Mouse (Mus musculus) intestine, postnatal 0 days (tissue): ENCODE measurements around the gene Egfr. TPM values are rescaled to one million over a fixed set of nuclear protein-coding genes. Genes with fewer than 3 reads are reported as not detected.

Experiments
- ATAC-seq: fragments of 200-750 bp; cut with Nextera tagmentation; 2 replicates; pipeline ENCODE4 v1.8.0; 2017; ENCODE audit warnings: mild to moderate bottlenecking, moderate TSS enrichment, moderate library complexity
- H3K27ac ChIP-seq: fragments of 300-500 bp; sonication (generic); 2 replicates; pipeline ENCODE4 v1.5.1; 2014; ENCODE audit warnings: mild to moderate bottlenecking, low read depth, low read length, moderate library complexity
- H3K27me3 ChIP-seq: fragments of 300-500 bp; sonication (generic); replicated peaks from 2 replicates; pipeline ENCODE4 v1.6.1; 2014; ENCODE audit warnings: low read length, mixed read lengths; ENCODE audit not compliant: control insufficient read depth, insufficient read depth
- H3K36me3 ChIP-seq: fragments of 300-500 bp; sonication (generic); 2 replicates; pipeline ENCODE4 v1.6.1; 2014; ENCODE audit warnings: mild to moderate bottlenecking, moderate library complexity; ENCODE audit not compliant: control insufficient read depth, insufficient read depth
- H3K4me1 ChIP-seq: fragments of 300-500 bp; sonication (generic); replicated peaks from 2 replicates; pipeline ENCODE4 v1.6.1; 2014; ENCODE audit warnings: antibody characterized with exemption, low read length, mixed read lengths; ENCODE audit not compliant: control insufficient read depth, insufficient read depth
- H3K4me2 ChIP-seq: fragments of 300-500 bp; sonication (generic); replicated peaks from 2 replicates; pipeline ENCODE4 v1.6.1; 2014; ENCODE audit warnings: low read depth, mild to moderate bottlenecking, moderate library complexity
- H3K4me3 ChIP-seq: fragments of 300-500 bp; sonication (generic); 2 replicates; pipeline ENCODE4 v1.5.1; 2014; ENCODE audit warnings: low read depth, low read length
- H3K9ac ChIP-seq: fragments of 300-500 bp; sonication (generic); 2 replicates; pipeline ENCODE4 v1.6.1; 2014; ENCODE audit warnings: mild to moderate bottlenecking, low read depth, low read length
- H3K9me3 ChIP-seq: fragments of 300-500 bp; sonication (generic); 2 replicates; pipeline ENCODE4 v1.6.1; 2016; ENCODE audit warnings: mixed run types; ENCODE audit not compliant: control insufficient read depth
- CTCF ChIP-seq: sonication (generic); IDR thresholded peaks from 2 replicates; pipeline ENCODE4 v1.5.1; 2016; ENCODE audit warnings: low read depth, mild to moderate bottlenecking, control low read depth, antibody characterized with exemption, moderate library complexity
- WGBS: fragments of 180-500 bp; shearing (Covaris S2); extraction: QIAGEN DNeasy Blood & Tissue Kit; methylation state at CpG from one replicate; pipeline ENCODE4 v1.1.7; 2014; 5-methylcytosine and 5-hydroxymethylcytosine counted together
- polyA plus RNA-seq: library from polyadenylated mRNA; unstranded; fragments of >200 nt; fragmentation: Nextera tagmentation; extraction: Ambion mirVana; gene quantifications from 2 replicates; pipeline ENCODE4 v1.2.1, GENCODE M21; 2015

Gene Egfr
- polyA plus RNA-seq, 1 experiment from 2014 or later: 5.0 TPM

- H3K4me3 ChIP-seq: no peak overlapping the region
- H3K36me3 ChIP-seq: no peaks in the 10 kb centered on the region
- H3K4me2 ChIP-seq: no peak overlapping the region
- no peak overlapping the region for H3K27ac ChIP-seq
- no peak for ATAC-seq
- no peaks in the 10 kb centered on the region for H3K4me1 ChIP-seq
- H3K9ac ChIP-seq: no peak overlapping the region
- H3K27me3 ChIP-seq: no peaks in the 10 kb centered on the region
- TF ChIP-seq CTCF: no peak
- no peaks in the 10 kb centered on the region for H3K9me3 ChIP-seq
- WGBS: 73% methylated on average over 6 of the region's 6 CpGs
These were observed 96.9 kb downstream of the Egfr start for GRCm38 (mm10) chr11:16848881-16849280.

GRCm38 (mm10) chr11:16851361-16851760, 99.4 kb downstream of the Egfr start:
- Histone ChIP-seq H3K27ac (no peak overlapping the region), H3K4me2 (no peak overlapping the region), H3K4me1 (no peaks in the 10 kb centered on the region), H3K27me3 (no peaks in the 10 kb centered on the region), H3K36me3 (no peaks in the 10 kb centered on the region), H3K4me3 (no peak overlapping the region), H3K9ac (no peak overlapping the region), H3K9me3 (no peaks in the 10 kb centered on the region)
- TF ChIP-seq CTCF: no peak
- WGBS: 93% methylated on average over 1 of the region's 1 CpGs
- no peak for ATAC-seq

GRCm38 (mm10) chr11:16854111-16854510, 102.1 kb downstream of the Egfr start:
- Histone ChIP-seq H3K4me2 (no peak overlapping the region), H3K4me1 (no peaks in the 10 kb centered on the region), H3K36me3 (no peaks in the 10 kb centered on the region), H3K27ac (no peak overlapping the region), H3K9me3 (no peaks in the 10 kb centered on the region), H3K9ac (no peak overlapping the region), H3K4me3 (no peak overlapping the region), H3K27me3 (no peaks in the 10 kb centered on the region)
- no peak for ATAC-seq
- 46% methylated on average over 2 of the region's 2 CpGs for WGBS
- no peak for TF ChIP-seq CTCF

GRCm38 (mm10) chr11:16857346-16857745, 105.3 kb downstream of the Egfr start:
- H3K4me3 ChIP-seq: no peak overlapping the region
- no peaks in the 10 kb centered on the region for H3K9me3 ChIP-seq
- no peaks in the 10 kb centered on the region for H3K27me3 ChIP-seq
- H3K4me2 ChIP-seq: no peak overlapping the region
- no peak for TF ChIP-seq CTCF
- H3K36me3 ChIP-seq: no peaks in the 10 kb centered on the region
- H3K4me1 ChIP-seq: no peaks in the 10 kb centered on the region
- WGBS: 86% methylated on average over 2 of the region's 2 CpGs
- no peak overlapping the region for H3K27ac ChIP-seq
- no peak for ATAC-seq
- H3K9ac ChIP-seq: no peak overlapping the region

GRCm38 (mm10) chr11:16861037-16861436, 109.0 kb downstream of the Egfr start:
- TF ChIP-seq CTCF: no peak
- H3K36me3 ChIP-seq: no peaks in the 10 kb centered on the region
- H3K9ac ChIP-seq: no peak overlapping the region
- H3K27ac ChIP-seq: no peak overlapping the region
- H3K4me2 ChIP-seq: no peak overlapping the region
- WGBS: 83% methylated on average over 6 of the region's 6 CpGs
- no peak overlapping the region for H3K4me3 ChIP-seq
- H3K4me1 ChIP-seq: 0 out of 2 replicates have a peak, but pooled peaks cover 3% of the 10 kb centered on the region
- no peaks in the 10 kb centered on the region for H3K27me3 ChIP-seq
- H3K9me3 ChIP-seq: no peaks in the 10 kb centered on the region
- no peak for ATAC-seq

GRCm38 (mm10) chr11:16863547-16863946, 111.5 kb downstream of the Egfr start:
- Histone ChIP-seq H3K4me3 (no peak overlapping the region), H3K9ac (no peak overlapping the region), H3K36me3 (peaks cover 5% of the 10 kb centered on the region; the same call in 1 of the 2 replicates), H3K9me3 (no peaks in the 10 kb centered on the region), H3K27me3 (no peaks in the 10 kb centered on the region), H3K4me1 (0 out of 2 replicates have a peak, but pooled peaks cover 3% of the 10 kb centered on the region), H3K4me2 (no peak overlapping the region), H3K27ac (no peak overlapping the region)
- peak; percentile 57 for TF ChIP-seq CTCF
- no peak for ATAC-seq
